Mouse (Mus musculus) heart, adult 2 months (tissue): Measurements from ENCODE around the gene Plxnc1.

Source experiments
- CTCF ChIP-seq: fragments of 200-600 bp; IDR thresholded peaks from 2 replicates; pipeline ENCODE4 v1.8.1; 2022; ENCODE audit warnings: antibody characterized with exemption, mild to moderate bottlenecking, moderate library complexity
- EP300 ChIP-seq: fragments of 200-500 bp; IDR thresholded peaks from 2 replicates; pipeline ENCODE4 v1.6.1; 2011; ENCODE audit warnings: low read depth, low read length, control low read depth; ENCODE audit not compliant: insufficient read depth
- POLR2A ChIP-seq: fragments of 200-500 bp; IDR thresholded peaks from 2 replicates; pipeline ENCODE4 v1.6.1; 2011; ENCODE audit warnings: mild to moderate bottlenecking, low read depth, low read length, control low read depth; ENCODE audit not compliant: insufficient read depth

DNA sequence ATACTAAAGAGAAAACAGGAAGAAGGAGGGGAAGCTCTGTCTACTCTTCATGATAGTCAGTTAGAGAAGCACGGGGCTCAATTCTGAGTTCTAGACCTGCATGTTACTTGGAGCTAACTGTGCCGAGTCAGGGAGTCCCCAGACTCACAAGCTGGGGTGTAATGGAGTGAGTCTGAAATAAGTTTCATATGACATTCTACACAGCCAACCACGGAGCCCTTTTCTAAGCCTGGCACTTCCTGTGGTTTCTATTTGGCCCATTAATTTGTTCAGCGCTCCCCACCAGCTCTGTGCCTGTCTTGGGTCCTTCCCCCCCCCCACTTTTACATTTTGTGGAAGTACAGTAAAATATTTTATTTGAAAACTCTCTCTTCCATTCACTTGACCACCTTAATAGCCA, 27.3 kb downstream of the Plxnc1 start:
- TF ChIP-seq CTCF (no peak), POLR2A (no peak), EP300 (no peak)
